Mouse (Mus musculus): ENCODE results near the gene Olfr711. TPM values are rescaled to one million over a fixed set of nuclear protein-coding genes. Genes with fewer than 3 reads are reported as not detected.
A peak's percentile ranks its signal among the peaks of the same experiment; 100 is the strongest.

Olfr711 gene
- total RNA-seq (2012; rRNA removed) (not detected in 2 replicates), polyA plus RNA-seq (2012; ENCODE audit: insufficient read depth in 1 of 2, insufficient read length in 2 of 2, low read depth in 1 of 2, low replicate concordance in 2 of 2, missing spikeins in 1 of 2) (not detected)

- no peaks in the 10 kb centered on the region for H3K79me2 ChIP-seq (ENCODE audit: control insufficient read depth, insufficient read depth, low read length, poor library complexity)
- H3K27me3 ChIP-seq (ENCODE audit: control insufficient read depth in 1 of 2, insufficient read depth in 2 of 2, low read length in 2 of 2), result no peaks in the 10 kb centered on the region
- TF ChIP-seq ETS1 (IDR thresholded peaks at IDR 0.05; ENCODE audit: low read depth, low read length), result no peak
- no peak for TF ChIP-seq ZMIZ1 (IDR thresholded peaks at IDR 0.05; ENCODE audit: low read depth, low read length)
- no peak within 1 kb of the TSS for H3K4me3 ChIP-seq (ENCODE audit: control insufficient read depth in 1 of 2, insufficient read depth in 1 of 2, low read depth in 2 of 2, low read length in 2 of 2)
- no peak within 1 kb of the TSS for H3K27ac ChIP-seq (ENCODE audit: control insufficient read depth, low read depth, low read length)
- H3K36me3 ChIP-seq (ENCODE audit: control insufficient read depth in 1 of 2, insufficient read depth in 2 of 2, low read length in 2 of 2), result no peaks in the 10 kb centered on the region
- H3K4me1 ChIP-seq (ENCODE audit: control insufficient read depth in 1 of 2, insufficient read depth in 2 of 2, low read length in 2 of 2), result no peaks in the 10 kb centered on the region
- no peak for DNase-seq (ENCODE audit: low read depth, low spot score)
- H3K9ac ChIP-seq (ENCODE audit: control insufficient read depth, low read depth, low read length, poor library complexity, severe bottlenecking), result no peak within 1 kb of the TSS
- no peaks in the 10 kb centered on the region for H3K9me3 ChIP-seq (replicated peaks; ENCODE audit: insufficient read depth, low read length)
Observed at GRCm38 (mm10) chr7:106975353-106975752, at the start of gene Olfr711. Gene Olfr711 (minus strand): TSS chr7:106975453.

DNA sequence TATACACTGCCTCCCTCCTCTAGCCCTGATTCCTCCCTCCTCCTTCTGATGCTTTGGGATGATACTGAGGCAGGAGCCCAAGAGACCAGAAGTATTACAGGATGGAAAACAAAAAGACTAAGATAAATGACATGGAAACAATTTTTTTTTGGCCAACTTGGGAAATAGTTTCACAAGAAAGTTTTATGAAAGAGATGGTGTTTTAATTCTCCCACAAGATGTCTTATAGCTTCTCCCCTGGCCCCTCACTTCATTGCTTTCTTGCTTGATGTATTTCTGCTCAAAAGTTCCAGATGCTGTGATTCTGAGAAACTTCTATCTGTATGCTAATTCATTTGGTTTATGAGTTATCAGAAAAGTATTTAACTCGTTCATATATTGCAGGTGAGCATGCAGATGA, 30.7 kb upstream of the Olfr711 start, which contains the start of gene Olfr2:
Olfr2 (minus strand) TSS at position 101 of the 400 bp plus-strand sequence.
- no peak within 1 kb of the TSS for H3K27ac ChIP-seq (ENCODE audit: control insufficient read depth, low read depth, low read length)
- H3K4me1 ChIP-seq (ENCODE audit: control insufficient read depth in 1 of 2, insufficient read depth in 2 of 2, low read length in 2 of 2), result no peaks in the 10 kb centered on the region; a peak in 1 of 4 replicates
- TF ChIP-seq RAD21 (IDR thresholded peaks at IDR 0.05; ENCODE audit: low read depth, low read length) (no peak), EP300 (IDR thresholded peaks at IDR 0.05; ENCODE audit: low read depth in 1 of 2, low read length in 2 of 2) (no peak), ELF1 (IDR thresholded peaks at IDR 0.05; ENCODE audit: low read depth, low read length) (no peak), E2F4 (IDR thresholded peaks at IDR 0.05; ENCODE audit: borderline replicate concordance, low read depth, low read length) (no peak), HCFC1 (IDR thresholded peaks at IDR 0.05; ENCODE audit: low read depth, low read length) (no peak), NRF1 (IDR thresholded peaks at IDR 0.05; ENCODE audit: insufficient read depth, low read depth, low read length, poor library complexity, severe bottlenecking) (no peak), SMC3 (IDR thresholded peaks at IDR 0.05; ENCODE audit: low read depth, low read length) (no peak), MAZ (IDR thresholded peaks at IDR 0.05; ENCODE audit: low read depth, low read length) (no peak)
- no peaks in the 10 kb centered on the region for H3K9me3 ChIP-seq (replicated peaks; ENCODE audit: insufficient read depth, low read length)
- peaks cover 0 to 2% of the 10 kb centered on the region in 2 experiments; a peak in 1 of 4 replicates for H3K36me3 ChIP-seq (ENCODE audit: control insufficient read depth in 1 of 2, insufficient read depth in 2 of 2, low read length in 2 of 2)
- no peak within 1 kb of the TSS for H3K4me3 ChIP-seq (ENCODE audit: control insufficient read depth in 1 of 2, insufficient read depth in 1 of 2, low read depth in 2 of 2, low read length in 2 of 2)
- H3K9ac ChIP-seq (ENCODE audit: control insufficient read depth, low read depth, low read length, poor library complexity, severe bottlenecking), result no peak within 1 kb of the TSS
- DNase-seq (ENCODE audit: low read depth, low spot score), result no peak
- no peaks in the 10 kb centered on the region for H3K27me3 ChIP-seq (ENCODE audit: control insufficient read depth in 1 of 2, insufficient read depth in 2 of 2, low read length in 2 of 2)
- no peaks in the 10 kb centered on the region for H3K79me2 ChIP-seq (ENCODE audit: control insufficient read depth, insufficient read depth, low read length, poor library complexity)

- no peaks in the 10 kb centered on the region; a peak in 1 of 4 replicates for H3K4me1 ChIP-seq (ENCODE audit: control insufficient read depth in 1 of 2, insufficient read depth in 2 of 2, low read length in 2 of 2)
- no peak overlapping the region for H3K4me3 ChIP-seq (ENCODE audit: control insufficient read depth in 1 of 2, insufficient read depth in 1 of 2, low read depth in 2 of 2, low read length in 2 of 2)
- no peak overlapping the region for H3K9ac ChIP-seq (ENCODE audit: control insufficient read depth, low read depth, low read length, poor library complexity, severe bottlenecking)
- peak; percentile 16 for DNase-seq (ENCODE audit: low read depth, low spot score)
- no peaks in the 10 kb centered on the region for H3K27me3 ChIP-seq (ENCODE audit: control insufficient read depth in 1 of 2, insufficient read depth in 2 of 2, low read length in 2 of 2)
- H3K27ac ChIP-seq (ENCODE audit: control insufficient read depth, low read depth, low read length), result no peak overlapping the region
- H3K79me2 ChIP-seq (ENCODE audit: control insufficient read depth, insufficient read depth, low read length, poor library complexity), result no peaks in the 10 kb centered on the region
- H3K9me3 ChIP-seq (replicated peaks; ENCODE audit: insufficient read depth, low read length), result no peaks in the 10 kb centered on the region
- H3K36me3 ChIP-seq (ENCODE audit: control insufficient read depth in 1 of 2, insufficient read depth in 2 of 2, low read length in 2 of 2), result peaks cover 0 to 2% of the 10 kb centered on the region in 2 experiments; a peak in 1 of 4 replicates
- no peak for TF ChIP-seq USF2 (IDR thresholded peaks at IDR 0.05; ENCODE audit: borderline replicate concordance in 1 of 2, insufficient read depth in 1 of 2, low read depth in 1 of 2, low read length in 2 of 2)
- peak; percentile 85 for TF ChIP-seq GATA1 (IDR thresholded peaks at IDR 0.05; ENCODE audit: low read depth, low read length)
- no peak for TF ChIP-seq ZC3H11A (IDR thresholded peaks at IDR 0.05; ENCODE audit: low read depth, low read length)
- no peak for TF ChIP-seq E2F4 (IDR thresholded peaks at IDR 0.05; ENCODE audit: borderline replicate concordance, low read depth, low read length)
- peak; percentile 63 to 80 for TF ChIP-seq EP300 (IDR thresholded peaks at IDR 0.05; ENCODE audit: low read depth in 1 of 2, low read length in 2 of 2)
- 0 out of 2 replicates have a peak, but pooled peaks have one; percentile 34 for TF ChIP-seq RCOR1 (IDR thresholded peaks at IDR 0.05; ENCODE audit: low read depth, low read length)
- peak; percentile 89 for TF ChIP-seq TCF12 (IDR thresholded peaks at IDR 0.05; ENCODE audit: low read depth, low read length)
- peak; percentile 28 for TF ChIP-seq TAL1 (IDR thresholded peaks at IDR 0.05; ENCODE audit: low read length)
- TF ChIP-seq ETS1 (IDR thresholded peaks at IDR 0.05; ENCODE audit: low read depth, low read length), result 0 out of 2 replicates have a peak, but pooled peaks have one; percentile 38
Observed at GRCm38 (mm10) chr7:107004169-107004568, 28.9 kb upstream of the Olfr711 start.
